Mouse (Mus musculus): ENCODE data around the gene Fam151b. TPM values are rescaled to one million over a fixed set of nuclear protein-coding genes. Genes with fewer than 3 reads are reported as not detected.
A peak's percentile ranks its signal among the peaks of the same experiment; 100 is the strongest.

Gene Fam151b
- polyA plus RNA-seq, 1 experiment from 2014 or later, result 0.22 TPM

DNA sequence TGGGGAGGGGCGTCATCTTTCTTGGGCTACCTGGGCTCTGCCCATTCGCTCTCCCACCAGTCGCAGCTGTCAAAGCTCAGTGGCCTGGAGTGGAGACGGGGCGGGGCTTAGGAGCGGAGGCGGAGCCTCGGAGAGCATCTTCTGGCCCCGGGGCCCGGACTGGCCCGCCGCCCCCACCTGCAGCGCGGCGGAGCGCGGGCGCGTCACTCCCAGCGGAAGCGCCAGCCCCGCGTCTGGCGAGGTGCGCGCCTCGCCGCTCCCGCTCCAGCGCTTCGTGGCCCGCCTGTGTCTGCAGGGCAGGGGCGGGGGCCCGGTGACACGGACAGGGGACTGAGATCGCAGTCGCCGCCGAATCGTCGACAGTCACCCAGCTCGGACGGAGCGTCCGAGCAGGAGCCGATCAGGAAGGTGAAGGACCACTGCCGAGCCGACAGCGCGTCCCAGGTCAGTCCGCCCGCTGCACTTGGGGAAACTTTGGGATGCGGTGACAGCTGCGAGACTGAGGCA, 58.0 kb downstream of the Fam151b start, which contains the start of gene Ankrd34b:
Gene Ankrd34b (plus strand): TSS at position 139 of the 507 bp plus-strand sequence.
- H3K36me3 ChIP-seq (ENCODE audit: insufficient read depth, low read length), result no peaks in the 10 kb centered on the region
- no peaks in the 10 kb centered on the region for H3K9me3 ChIP-seq (replicated peaks; ENCODE audit: low read length)
- peaks cover 34% of the 10 kb centered on the region for H3K27me3 ChIP-seq (ENCODE audit: insufficient read depth, low read length)
- H3K4me2 ChIP-seq (ENCODE audit: low read length), result peak within 1 kb of the TSS; percentile 95
- DNase-seq (ENCODE audit: low spot score) (peak; percentile 37), ATAC-seq (replicated peaks; ENCODE audit: low FRiP score, low read depth) (peak; percentile 71)
- WGBS, result under 1% methylated on average over 51 of the region's 54 CpGs
- no peak for TF ChIP-seq CTCF (IDR thresholded peaks at IDR 0.05; ENCODE audit: low read depth)
- peak within 1 kb of the TSS; percentile 23 for H3K9ac ChIP-seq (ENCODE audit: low read depth, low read length)
- 0 out of 2 replicates have a peak, but pooled peaks cover 4% of the 10 kb centered on the region for H3K4me1 ChIP-seq (replicated peaks; ENCODE audit: insufficient read depth, low read length)
- no peak within 1 kb of the TSS for H3K27ac ChIP-seq
- H3K4me3 ChIP-seq (replicated peaks; ENCODE audit: low read depth, low read length), result peak within 1 kb of the TSS; percentile 53

DNA sequence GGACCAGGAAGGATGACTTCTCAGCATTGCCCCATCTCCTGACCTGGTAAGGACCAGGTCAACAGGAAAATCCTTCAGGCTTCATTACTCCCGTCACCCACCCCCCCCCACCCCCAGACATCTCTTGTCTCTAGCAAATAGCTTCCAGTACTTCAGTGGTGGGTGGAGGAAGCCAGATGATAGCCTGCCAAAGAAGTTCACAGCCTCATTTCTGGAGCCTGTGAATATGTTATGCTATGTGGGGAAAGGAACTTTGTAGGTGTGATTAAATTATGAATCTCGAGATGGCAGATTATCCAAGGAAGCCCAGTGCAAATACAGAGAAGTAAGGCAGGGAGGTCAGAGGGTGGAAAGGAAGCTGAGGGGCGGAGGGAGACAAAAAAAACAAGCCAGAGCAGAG, 60.1 kb downstream of the Fam151b start:
- WGBS, result 33% methylated on average over 3 of the region's 3 CpGs
- Histone ChIP-seq H3K9ac (ENCODE audit: low read depth, low read length) (no peak overlapping the region), H3K4me1 (replicated peaks; ENCODE audit: insufficient read depth, low read length) (0 out of 2 replicates have a peak, but pooled peaks cover 4% of the 10 kb centered on the region), H3K4me2 (ENCODE audit: low read length) (no peak overlapping the region), H3K36me3 (ENCODE audit: insufficient read depth, low read length) (no peaks in the 10 kb centered on the region), H3K4me3 (replicated peaks; ENCODE audit: low read depth, low read length) (no peak overlapping the region), H3K9me3 (replicated peaks; ENCODE audit: low read length) (no peaks in the 10 kb centered on the region), H3K27me3 (ENCODE audit: insufficient read depth, low read length) (peaks cover 34% of the 10 kb centered on the region), H3K27ac (no peak overlapping the region)
- TF ChIP-seq CTCF (IDR thresholded peaks at IDR 0.05; ENCODE audit: low read depth), result no peak
- ATAC-seq (replicated peaks; ENCODE audit: low FRiP score, low read depth) (no peak), DNase-seq (ENCODE audit: low spot score) (no peak)

DNA sequence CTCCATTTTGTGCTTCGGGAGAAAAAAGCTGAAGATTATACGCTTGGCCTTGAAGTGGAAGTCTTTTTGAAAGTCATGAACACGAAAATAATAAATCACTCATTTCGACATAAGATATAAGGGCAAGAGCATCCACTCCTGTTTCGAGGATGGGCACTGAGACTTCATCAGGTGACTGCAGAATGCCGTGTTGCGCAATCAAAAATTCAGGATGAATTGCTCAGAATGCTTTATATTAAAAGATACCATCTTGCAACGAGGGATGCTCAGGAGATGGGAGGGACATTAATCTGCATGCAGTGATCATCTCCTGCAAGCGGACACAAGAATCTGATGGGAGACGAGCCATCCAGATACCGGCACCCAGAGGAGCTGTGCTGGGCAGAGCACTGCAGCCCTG, 64.2 kb downstream of the Fam151b start:
- Histone ChIP-seq H3K27ac (no peak overlapping the region), H3K36me3 (ENCODE audit: insufficient read depth, low read length) (no peaks in the 10 kb centered on the region), H3K4me3 (replicated peaks; ENCODE audit: low read depth, low read length) (no peak overlapping the region), H3K4me2 (ENCODE audit: low read length) (no peak overlapping the region), H3K9ac (ENCODE audit: low read depth, low read length) (no peak overlapping the region), H3K9me3 (replicated peaks; ENCODE audit: low read length) (no peaks in the 10 kb centered on the region), H3K4me1 (replicated peaks; ENCODE audit: insufficient read depth, low read length) (no peaks in the 10 kb centered on the region), H3K27me3 (ENCODE audit: insufficient read depth, low read length) (peaks cover 2% of the 10 kb centered on the region; the same call in 1 of the 2 replicates)
- 88% methylated on average over 11 of the region's 11 CpGs for WGBS
- no peak for TF ChIP-seq CTCF (IDR thresholded peaks at IDR 0.05; ENCODE audit: low read depth)
- DNase-seq (ENCODE audit: low spot score) (no peak), ATAC-seq (replicated peaks; ENCODE audit: low FRiP score, low read depth) (no peak)

DNA sequence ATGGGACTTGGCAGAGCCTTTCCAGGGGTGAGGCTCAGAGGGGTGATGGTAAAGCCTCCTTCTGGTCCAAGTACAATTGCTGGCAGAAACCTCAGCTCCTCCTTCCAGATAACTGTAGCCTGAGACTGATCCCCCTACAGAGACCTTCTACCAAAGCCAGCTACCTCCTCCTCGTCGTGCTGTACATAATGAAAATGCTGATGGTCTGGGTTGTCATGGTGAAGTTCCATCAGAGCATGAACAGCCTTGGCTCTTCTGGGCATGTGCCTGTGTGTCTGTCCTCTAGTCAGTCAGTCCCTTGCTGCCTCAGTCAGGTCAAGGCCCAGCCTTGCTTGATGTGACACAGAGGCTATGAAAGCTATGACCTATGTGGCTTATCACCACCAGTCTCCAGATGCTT, 73.3 kb downstream of the Fam151b start:
- ATAC-seq (replicated peaks; ENCODE audit: low FRiP score, low read depth), result no peak
- Histone ChIP-seq H3K9ac (ENCODE audit: low read depth, low read length) (no peak overlapping the region), H3K27me3 (ENCODE audit: insufficient read depth, low read length) (no peaks in the 10 kb centered on the region), H3K9me3 (replicated peaks; ENCODE audit: low read length) (no peaks in the 10 kb centered on the region), H3K27ac (no peak overlapping the region), H3K4me2 (ENCODE audit: low read length) (no peak overlapping the region), H3K4me1 (replicated peaks; ENCODE audit: insufficient read depth, low read length) (no peaks in the 10 kb centered on the region), H3K36me3 (ENCODE audit: insufficient read depth, low read length) (no peaks in the 10 kb centered on the region), H3K4me3 (replicated peaks; ENCODE audit: low read depth, low read length) (no peak overlapping the region)
- no peak for DNase-seq (ENCODE audit: low spot score)
- 80% methylated on average over 2 of the region's 2 CpGs for WGBS
- no peak for TF ChIP-seq CTCF (IDR thresholded peaks at IDR 0.05; ENCODE audit: low read depth)

GRCm38 (mm10) chr13:92403496-92403895, 80.3 kb downstream of the Fam151b start:
- Histone ChIP-seq H3K9ac (ENCODE audit: low read depth, low read length) (no peak overlapping the region), H3K27ac (no peak overlapping the region), H3K4me2 (ENCODE audit: low read length) (no peak overlapping the region), H3K36me3 (ENCODE audit: insufficient read depth, low read length) (no peaks in the 10 kb centered on the region), H3K9me3 (replicated peaks; ENCODE audit: low read length) (no peaks in the 10 kb centered on the region), H3K4me3 (replicated peaks; ENCODE audit: low read depth, low read length) (no peak overlapping the region), H3K4me1 (replicated peaks; ENCODE audit: insufficient read depth, low read length) (no peaks in the 10 kb centered on the region), H3K27me3 (ENCODE audit: insufficient read depth, low read length) (no peaks in the 10 kb centered on the region)
- TF ChIP-seq CTCF (IDR thresholded peaks at IDR 0.05; ENCODE audit: low read depth), result no peak
- ATAC-seq (replicated peaks; ENCODE audit: low FRiP score, low read depth) (no peak), DNase-seq (ENCODE audit: low spot score) (peak; percentile 56)
- WGBS, result 50% methylated on average over 3 of the region's 3 CpGs

GRCm38 (mm10) chr13:92402063-92402462, 81.8 kb downstream of the Fam151b start:
- WGBS, result 37% methylated on average over 2 of the region's 2 CpGs

More at GRCm38 (mm10) chr13:92402063-92402462, 81.8 kb downstream of the Fam151b start:
- H3K9ac ChIP-seq (ENCODE audit: low read depth, low read length), result no peak overlapping the region
- H3K9me3 ChIP-seq (replicated peaks; ENCODE audit: low read length), result no peaks in the 10 kb centered on the region
- no peak overlapping the region for H3K27ac ChIP-seq
- DNase-seq (ENCODE audit: low spot score) (peak; percentile 16), ATAC-seq (replicated peaks; ENCODE audit: low FRiP score, low read depth) (peak; percentile 84)
- no peak overlapping the region for H3K4me2 ChIP-seq (ENCODE audit: low read length)
- peak; percentile 22; the same call in 1 of the 2 replicates for TF ChIP-seq CTCF (IDR thresholded peaks at IDR 0.05; ENCODE audit: low read depth)
- H3K36me3 ChIP-seq (ENCODE audit: insufficient read depth, low read length), result no peaks in the 10 kb centered on the region
- no peaks in the 10 kb centered on the region for H3K4me1 ChIP-seq (replicated peaks; ENCODE audit: insufficient read depth, low read length)
- H3K27me3 ChIP-seq (ENCODE audit: insufficient read depth, low read length), result no peaks in the 10 kb centered on the region
- H3K4me3 ChIP-seq (replicated peaks; ENCODE audit: low read depth, low read length), result no peak overlapping the region

Other genes starting within 250 kb of the Fam151b start
- 0.41 and 0.66 TPM in 2 replicates for gene Gm20379, start 178.0 kb downstream of the Fam151b start, polyA plus RNA-seq (2015; fragmentation: Nextera tagmentation; extraction: Ambion mirVana)
- gene Dhfr, start 129.3 kb downstream of the Fam151b start, polyA plus RNA-seq (2015; fragmentation: Nextera tagmentation; extraction: Ambion mirVana), result 16.5 and 17.9 TPM in 2 replicates
- gene Msh3, start 129.0 kb downstream of the Fam151b start, polyA plus RNA-seq (2015; fragmentation: Nextera tagmentation; extraction: Ambion mirVana), result 22.3 and 23.5 TPM in 2 replicates
- 0.28 and 0.39 TPM in 2 replicates for gene Ankrd34b, start 58.1 kb downstream of the Fam151b start, polyA plus RNA-seq (2015; fragmentation: Nextera tagmentation; extraction: Ambion mirVana)
- 9.2 and 10.1 TPM in 2 replicates for gene Zfyve16, start 46.9 kb upstream of the Fam151b start, polyA plus RNA-seq (2015; fragmentation: Nextera tagmentation; extraction: Ambion mirVana)
- gene Spz1, start 92.2 kb upstream of the Fam151b start, polyA plus RNA-seq (2015; fragmentation: Nextera tagmentation; extraction: Ambion mirVana), result not detected in 2 replicates
- 14.3 and 14.8 TPM in 2 replicates for gene Serinc5, start 127.1 kb upstream of the Fam151b start, polyA plus RNA-seq (2015; fragmentation: Nextera tagmentation; extraction: Ambion mirVana)